Mouse (Mus musculus) neural tube, embryonic 13.5 days (tissue): ENCODE data around the gene Naa30. TPM values are rescaled to one million over a fixed set of nuclear protein-coding genes. Genes with fewer than 3 reads are reported as not detected.
"Not testable (repeated sequence)": the region's sequence is repeated elsewhere in the genome, so short reads cannot be mapped to it uniquely, and the experiment has no call there.

Experiments
- ATAC-seq: fragments of 200-750 bp; cut with Nextera tagmentation; 2 replicates; pipeline ENCODE4 v1.8.0; 2017; ENCODE audit warnings: low read depth, mild to moderate bottlenecking, moderate TSS enrichment, moderate library complexity
- H3K27ac ChIP-seq: fragments of 300-500 bp; sonication (generic); replicated peaks from 2 replicates; pipeline ENCODE4 v1.5.1; 2015; ENCODE audit warnings: moderate library complexity, mild to moderate bottlenecking, inconsistent platforms
- H3K27me3 ChIP-seq: fragments of 300-500 bp; sonication (generic); 2 replicates; pipeline ENCODE4 v1.6.1; 2015; ENCODE audit warnings: mild to moderate bottlenecking, inconsistent platforms
- H3K36me3 ChIP-seq: fragments of 300-500 bp; sonication (generic); 2 replicates; pipeline ENCODE4 v1.6.1; 2015; ENCODE audit warnings: mild to moderate bottlenecking, inconsistent platforms
- H3K4me1 ChIP-seq: fragments of 300-500 bp; sonication (generic); replicated peaks from 2 replicates; pipeline ENCODE4 v1.6.1; 2015; ENCODE audit warnings: inconsistent platforms
- H3K4me2 ChIP-seq: fragments of 300-500 bp; sonication (generic); 2 replicates; pipeline ENCODE4 v1.6.1; 2015; ENCODE audit warnings: inconsistent platforms, mild to moderate bottlenecking, moderate library complexity
- H3K4me3 ChIP-seq: fragments of 300-500 bp; sonication (generic); 2 replicates; pipeline ENCODE4 v1.5.1; 2015; ENCODE audit warnings: mild to moderate bottlenecking, inconsistent platforms
- H3K9ac ChIP-seq: fragments of 300-500 bp; sonication (generic); 2 replicates; pipeline ENCODE4 v1.6.1; 2015; ENCODE audit warnings: moderate library complexity, mild to moderate bottlenecking, inconsistent platforms
- H3K9me3 ChIP-seq: fragments of 300-500 bp; sonication (generic); 2 replicates; pipeline ENCODE4 v1.6.1; 2016; ENCODE audit warnings: inconsistent platforms
- WGBS: fragments of 180-500 bp; shearing (Covaris S2); methylation state at CpG from one replicate; pipeline ENCODE4 v1.1.7; 2015; 5-methylcytosine and 5-hydroxymethylcytosine counted together
- polyA plus RNA-seq: library from polyadenylated mRNA; unstranded; fragments of >200 nt; fragmentation: Nextera tagmentation; extraction: Ambion mirVana; gene quantifications from 2 replicates; pipeline ENCODE4 v1.2.1, GENCODE M21; 2015

Naa30 gene
- polyA plus RNA-seq, 1 experiment from 2014 or later = 13.5 TPM

DNA sequence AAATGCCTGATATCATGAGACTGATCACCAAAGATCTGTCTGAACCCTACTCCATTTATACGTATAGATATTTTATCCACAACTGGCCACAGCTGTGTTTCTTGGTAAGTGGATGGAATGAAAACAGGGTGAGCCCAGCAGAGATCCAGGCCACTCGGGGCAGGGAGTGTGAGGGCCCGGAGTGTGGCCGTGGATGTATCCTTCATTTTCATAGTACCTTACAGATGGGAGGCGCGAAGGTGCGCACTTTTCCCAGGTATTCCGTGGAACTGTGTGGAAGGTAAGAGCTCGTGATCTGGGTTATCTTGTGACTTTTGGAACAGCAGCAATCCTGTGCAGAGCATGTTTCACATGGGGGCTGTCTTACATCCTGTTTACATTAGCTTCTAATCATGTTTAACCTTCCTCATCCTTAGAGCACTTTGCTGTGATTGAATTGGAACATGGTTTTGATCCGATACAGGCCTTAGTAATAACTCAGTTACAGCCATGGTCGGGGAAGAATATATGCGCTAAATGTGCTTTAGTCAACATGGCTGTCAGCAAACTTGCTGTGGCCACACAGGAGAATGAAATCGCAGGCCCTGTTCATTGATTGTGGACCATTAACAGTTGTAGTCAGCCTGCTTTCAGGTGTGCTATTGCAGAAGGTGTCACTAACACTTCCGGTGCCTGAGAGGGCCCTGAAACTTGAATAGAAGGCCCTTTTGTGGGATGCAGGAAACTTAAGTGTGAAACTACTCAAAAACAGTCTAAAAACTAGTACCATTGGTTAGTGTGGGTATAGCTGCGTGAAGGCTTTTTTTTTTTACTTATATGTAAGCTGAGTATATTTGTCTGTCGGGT is 1.5 kb downstream of the Naa30 start:
- peak overlapping the region; percentile 82 for H3K4me2 ChIP-seq
- no peaks in the 10 kb centered on the region for H3K36me3 ChIP-seq
- peaks cover 34% of the 10 kb centered on the region for H3K4me1 ChIP-seq
- H3K4me3 ChIP-seq = peak overlapping the region; percentile 99
- H3K27ac ChIP-seq = no peak overlapping the region
- H3K9me3 ChIP-seq = no peaks in the 10 kb centered on the region
- WGBS = 53% methylated on average over 16 of the region's 16 CpGs
- ATAC-seq = no peak
- peak overlapping the region; percentile 95 for H3K9ac ChIP-seq
- no peaks in the 10 kb centered on the region for H3K27me3 ChIP-seq

DNA sequence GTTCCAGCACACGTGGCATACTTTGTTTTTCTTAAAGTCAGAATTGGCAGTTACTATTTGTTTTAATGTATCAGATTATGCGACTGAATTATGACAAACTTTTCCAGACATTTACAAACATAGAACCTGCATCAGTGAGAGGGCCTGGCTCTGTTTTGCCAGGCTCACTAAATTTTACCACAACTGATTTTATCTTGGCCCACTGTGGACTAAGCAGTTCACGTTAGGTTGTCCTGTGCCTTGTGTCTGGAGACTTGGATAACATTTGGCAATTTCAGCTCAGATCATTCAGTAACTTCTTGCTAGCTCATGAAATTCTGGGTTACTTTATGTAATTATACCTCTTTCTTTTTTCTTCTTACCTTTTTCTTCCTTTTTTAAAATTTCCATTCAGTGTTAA is 7.7 kb downstream of the Naa30 start:
- peaks cover 29% of the 10 kb centered on the region for H3K36me3 ChIP-seq
- H3K27ac ChIP-seq = no peak overlapping the region
- H3K9ac ChIP-seq = no peak overlapping the region
- H3K4me3 ChIP-seq = no peak overlapping the region
- H3K4me1 ChIP-seq = peaks cover 14% of the 10 kb centered on the region
- H3K27me3 ChIP-seq = no peaks in the 10 kb centered on the region
- ATAC-seq = no peak
- H3K9me3 ChIP-seq = no peaks in the 10 kb centered on the region
- 90% methylated on average over 3 of the region's 3 CpGs for WGBS
- H3K4me2 ChIP-seq = no peak overlapping the region

DNA sequence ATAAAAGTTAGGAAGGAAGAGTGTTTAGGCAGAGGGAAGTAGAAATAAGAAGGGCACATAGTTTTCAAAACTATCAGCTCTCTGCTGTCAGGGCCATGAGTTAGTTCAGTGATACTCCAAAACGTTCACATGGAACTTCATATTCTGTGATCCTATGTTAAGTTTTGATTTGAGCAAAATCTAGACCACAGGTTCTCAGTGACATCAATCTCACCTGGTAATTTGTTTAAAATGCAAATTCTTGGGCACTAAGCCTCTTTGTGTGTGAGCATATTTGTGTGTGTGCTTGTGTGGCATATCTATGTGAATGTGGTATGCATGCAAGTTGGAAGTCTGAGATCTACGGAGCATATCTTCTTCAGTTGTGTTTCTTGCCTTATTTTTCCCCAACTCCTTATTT is 14.2 kb downstream of the Naa30 start:
- ATAC-seq = no peak
- Histone ChIP-seq H3K9me3 (no peaks in the 10 kb centered on the region), H3K9ac (no peak overlapping the region), H3K27me3 (no peaks in the 10 kb centered on the region), H3K4me2 (no peak overlapping the region), H3K4me3 (no peak overlapping the region), H3K36me3 (peaks cover 50% of the 10 kb centered on the region), H3K4me1 (no peaks in the 10 kb centered on the region), H3K27ac (no peak overlapping the region)
- 93% methylated on average over 2 of the region's 2 CpGs for WGBS

DNA sequence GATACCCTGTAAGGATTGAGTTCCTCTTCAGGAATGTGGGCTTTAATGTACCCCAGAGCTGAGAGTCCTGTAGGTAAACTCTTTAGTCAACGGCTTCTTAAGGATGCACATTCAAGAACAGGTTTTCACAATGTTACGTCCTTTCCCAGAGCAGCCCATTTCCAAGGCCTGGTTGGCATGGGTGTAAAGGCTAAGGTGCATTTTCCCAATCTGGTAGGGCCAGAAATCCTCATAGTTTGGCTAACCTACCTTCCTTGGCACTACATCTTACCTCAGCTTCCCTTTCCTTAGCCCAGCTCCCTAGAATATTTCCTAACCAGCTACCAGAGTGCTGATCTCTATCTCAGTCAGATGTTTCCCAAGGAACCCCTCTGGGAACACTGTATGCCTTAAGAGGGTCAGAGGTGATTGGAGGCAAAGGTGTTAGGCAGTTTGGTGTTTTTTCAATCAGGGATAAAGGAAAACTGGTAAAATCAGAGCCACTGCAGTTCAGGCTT is 25.1 kb downstream of the Naa30 start:
- Histone ChIP-seq H3K27ac (no peak overlapping the region), H3K9me3 (no peaks in the 10 kb centered on the region), H3K4me2 (no peak overlapping the region), H3K9ac (no peak overlapping the region), H3K27me3 (no peaks in the 10 kb centered on the region), H3K4me1 (no peaks in the 10 kb centered on the region), H3K36me3 (0 out of 2 replicates have a peak, but pooled peaks cover 2% of the 10 kb centered on the region), H3K4me3 (no peak overlapping the region)
- ATAC-seq = no peak
- 93% methylated on average over 2 of the region's 2 CpGs for whole genome bisulfite sequencing

DNA sequence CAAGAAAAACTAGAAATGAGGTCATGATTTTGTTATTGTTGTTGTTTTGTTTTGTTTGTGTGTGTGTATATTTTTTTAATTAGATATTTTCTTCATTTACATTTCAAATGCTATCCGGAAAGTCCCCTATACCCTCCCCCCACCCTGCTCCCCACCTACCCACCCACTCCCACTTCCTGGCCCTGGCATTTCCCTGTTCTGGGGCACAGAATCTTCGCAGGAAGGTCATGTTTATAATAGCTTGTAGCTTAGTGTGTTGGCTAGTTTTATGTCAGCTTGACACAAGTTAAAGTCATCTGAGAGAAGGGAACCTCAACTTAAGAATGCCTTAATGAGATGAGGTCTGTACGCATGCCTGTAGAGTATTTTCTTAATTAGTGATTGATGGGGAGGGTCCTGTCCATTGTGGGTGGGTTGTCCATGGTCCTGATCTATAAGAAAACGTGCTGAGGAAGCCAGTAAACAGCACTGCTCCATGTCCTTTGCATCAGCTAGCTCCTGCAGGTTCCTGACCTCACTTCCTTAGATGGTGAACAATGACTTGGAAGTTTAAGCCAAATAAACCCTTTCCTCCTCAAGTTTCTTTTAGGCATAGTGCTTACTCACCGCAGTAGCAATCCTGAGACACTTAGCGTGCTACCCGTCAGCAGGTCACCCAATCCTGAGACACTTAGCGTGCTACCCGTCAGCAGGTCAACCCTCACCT is 29.2 kb downstream of the Naa30 start:
- 79% methylated on average over 9 of the region's 9 CpGs for WGBS
- no peak for ATAC-seq

DNA sequence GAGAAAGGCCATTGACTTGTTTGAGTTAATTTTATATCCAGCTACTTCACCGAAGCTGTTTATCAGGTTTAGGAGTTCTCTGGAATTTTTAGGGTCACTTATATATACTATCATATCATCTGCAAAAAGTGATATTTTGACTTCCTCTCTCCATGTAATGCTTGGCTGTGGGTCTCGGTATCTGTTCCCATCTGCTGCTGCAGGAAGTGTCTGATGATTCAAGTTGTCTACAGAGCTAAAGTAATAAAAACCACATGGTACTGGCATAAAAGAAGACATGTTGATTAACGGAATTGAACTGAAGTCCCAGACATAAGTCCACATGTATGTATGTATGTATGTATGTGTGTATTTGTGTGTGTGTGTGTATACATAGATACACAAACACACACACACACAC is 38.2 kb downstream of the Naa30 start:
- 86% methylated on average over 3 of the region's 3 CpGs for WGBS
- not testable (repeated sequence) for H3K4me2 ChIP-seq, ATAC-seq, H3K4me1 ChIP-seq, H3K36me3 ChIP-seq, H3K9me3 ChIP-seq, H3K27me3 ChIP-seq, H3K27ac ChIP-seq, H3K9ac ChIP-seq, H3K4me3 ChIP-seq

More for the DNA sequence above, 29.2 kb downstream of the Naa30 start:
- H3K9me3 ChIP-seq = no peaks in the 10 kb centered on the region
- H3K4me3 ChIP-seq = no peak overlapping the region
- no peak overlapping the region for H3K9ac ChIP-seq
- H3K27ac ChIP-seq = no peak overlapping the region
- no peak overlapping the region for H3K4me2 ChIP-seq
- H3K4me1 ChIP-seq = no peaks in the 10 kb centered on the region
- no peaks in the 10 kb centered on the region for H3K27me3 ChIP-seq
- H3K36me3 ChIP-seq = no peaks in the 10 kb centered on the region

DNA sequence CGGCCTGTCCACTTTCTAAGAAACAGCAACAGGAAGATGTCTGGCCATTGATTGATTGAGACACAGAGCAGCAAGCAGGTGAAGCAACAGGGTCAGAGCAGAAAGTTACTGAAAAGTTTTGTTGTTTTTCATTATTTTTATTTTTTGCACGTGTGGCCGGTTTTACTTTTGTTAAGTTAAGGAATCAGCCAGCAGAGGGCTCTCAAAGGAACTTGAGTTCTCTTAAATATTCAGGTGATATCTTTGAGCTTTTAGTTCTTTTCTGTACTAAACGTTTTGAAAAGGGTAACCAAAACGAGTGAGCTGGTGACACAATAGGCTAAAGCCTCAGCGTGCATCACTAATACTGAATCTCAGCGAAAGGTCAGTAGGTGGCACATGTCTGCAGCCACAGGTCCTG is 46.7 kb downstream of the Naa30 start:
- Histone ChIP-seq H3K4me3 (no peak overlapping the region), H3K9me3 (no peaks in the 10 kb centered on the region), H3K9ac (no peak overlapping the region), H3K4me1 (no peaks in the 10 kb centered on the region), H3K36me3 (no peaks in the 10 kb centered on the region), H3K27me3 (no peaks in the 10 kb centered on the region), H3K27ac (no peak overlapping the region), H3K4me2 (no peak overlapping the region)
- no peak for ATAC-seq
- 77% methylated on average over 7 of the region's 7 CpGs for WGBS

DNA sequence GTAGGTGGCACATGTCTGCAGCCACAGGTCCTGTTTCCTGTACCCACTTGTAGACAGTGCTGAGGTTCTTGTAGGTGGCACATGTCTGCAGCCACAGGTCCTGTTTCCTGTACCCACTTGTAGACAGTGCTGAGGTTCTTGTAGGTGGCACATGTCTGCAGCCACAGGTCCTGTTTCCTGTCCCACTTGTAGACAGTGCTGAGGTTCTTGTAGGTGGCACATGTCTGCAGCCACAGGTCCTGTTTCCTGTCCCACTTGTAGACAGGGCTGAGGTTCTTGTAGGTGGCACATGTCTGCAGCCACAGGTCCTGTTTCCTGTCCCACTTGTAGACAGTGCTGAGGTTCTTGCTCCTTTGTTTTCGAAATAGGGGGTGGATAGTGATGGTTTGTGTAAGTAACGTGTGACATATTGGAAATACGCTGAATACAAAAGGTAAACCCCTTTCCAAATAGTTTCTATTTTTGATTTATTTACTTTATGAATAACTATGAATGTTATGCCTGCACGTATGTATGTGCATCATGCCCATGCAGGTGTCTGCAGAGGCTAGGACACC is 47.5 kb downstream of the Naa30 start:
- not testable (repeated sequence) for H3K9ac ChIP-seq, H3K27me3 ChIP-seq, H3K9me3 ChIP-seq, H3K4me3 ChIP-seq, ATAC-seq, H3K4me2 ChIP-seq, H3K36me3 ChIP-seq, H3K27ac ChIP-seq, H3K4me1 ChIP-seq
- WGBS = 95% methylated on average over 4 of the region's 4 CpGs

DNA sequence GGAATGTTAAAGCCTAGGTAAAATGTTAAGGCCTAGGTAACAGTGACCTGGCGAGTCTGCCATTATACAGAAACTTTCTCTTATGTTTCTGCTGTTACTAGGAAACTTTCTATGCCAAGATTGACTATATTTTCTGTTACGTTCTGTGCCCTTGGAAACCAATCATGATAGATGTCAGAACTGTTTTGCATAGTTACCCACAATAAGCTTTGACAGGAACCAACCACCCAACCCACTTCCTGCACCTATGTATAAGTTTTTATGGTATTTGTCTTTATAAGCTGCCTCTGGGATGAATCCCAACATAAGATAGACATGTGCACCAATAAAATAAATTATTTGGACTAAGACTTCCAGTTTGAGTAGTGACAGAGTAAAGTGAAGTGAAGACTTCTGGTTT is 49.7 kb downstream of the Naa30 start:
- H3K36me3 ChIP-seq = no peaks in the 10 kb centered on the region
- no peaks in the 10 kb centered on the region for H3K9me3 ChIP-seq
- no peak for ATAC-seq
- H3K4me3 ChIP-seq = no peak overlapping the region
- 0 out of 2 replicates have a peak, but pooled peaks cover 4% of the 10 kb centered on the region for H3K4me1 ChIP-seq
- H3K27me3 ChIP-seq = no peaks in the 10 kb centered on the region
- H3K9ac ChIP-seq = no peak overlapping the region
- WGBS = 88% methylated on average over 2 of the region's 2 CpGs
- no peak overlapping the region for H3K27ac ChIP-seq
- H3K4me2 ChIP-seq = no peak overlapping the region

DNA sequence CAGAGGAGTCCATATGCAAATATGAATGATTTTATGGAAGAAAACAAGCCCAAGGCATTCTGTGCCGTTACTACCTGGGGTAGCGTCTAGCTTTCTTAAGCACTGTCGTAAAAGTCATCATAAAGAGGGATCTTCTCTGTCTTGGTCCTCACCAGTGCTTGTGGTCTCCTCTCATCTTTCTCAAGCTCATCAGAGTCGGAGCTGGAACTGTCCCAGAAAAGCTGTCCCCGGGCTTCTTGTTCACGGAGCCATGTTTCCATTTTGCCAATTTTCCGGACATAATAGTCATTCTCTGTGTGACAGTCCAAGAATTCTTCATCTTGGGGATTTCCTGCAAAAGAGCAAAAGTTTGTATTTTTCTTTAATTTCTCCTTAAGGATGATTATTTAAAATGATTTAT is 54.4 kb downstream of the Naa30 start:
- peaks cover 4% of the 10 kb centered on the region; the same call in 1 of the 2 replicates for H3K4me1 ChIP-seq
- WGBS = 76% methylated on average over 7 of the region's 7 CpGs
- H3K9me3 ChIP-seq = no peaks in the 10 kb centered on the region
- no peaks in the 10 kb centered on the region for H3K36me3 ChIP-seq
- no peak overlapping the region for H3K27ac ChIP-seq
- H3K4me2 ChIP-seq = no peak overlapping the region
- no peak overlapping the region for H3K4me3 ChIP-seq
- no peak for ATAC-seq
- H3K9ac ChIP-seq = no peak overlapping the region
- H3K27me3 ChIP-seq = no peaks in the 10 kb centered on the region

DNA sequence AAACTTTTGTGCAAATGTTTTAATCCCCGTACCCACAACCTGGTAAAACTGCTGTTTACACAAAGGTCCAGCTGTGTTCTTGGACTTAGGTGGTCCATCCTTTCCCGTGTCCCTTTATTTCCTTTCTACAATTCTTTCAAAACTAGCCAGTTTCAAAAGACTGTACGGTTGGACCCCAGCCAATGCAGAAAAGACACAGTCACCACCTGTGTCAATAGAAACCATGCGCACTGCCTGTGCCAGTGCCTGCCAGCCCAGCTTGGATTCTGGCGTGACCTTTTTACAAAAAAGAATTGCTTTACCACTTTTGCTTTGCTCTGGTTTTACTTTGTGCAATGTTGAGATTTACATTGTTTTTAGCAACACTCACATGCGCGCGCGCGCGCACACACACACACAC is 55.0 kb downstream of the Naa30 start:
- Histone ChIP-seq H3K9ac (no peak overlapping the region), H3K4me3 (no peak overlapping the region), H3K27ac (no peak overlapping the region), H3K36me3 (no peaks in the 10 kb centered on the region), H3K4me2 (no peak overlapping the region), H3K27me3 (no peaks in the 10 kb centered on the region), H3K4me1 (peaks cover 4% of the 10 kb centered on the region; the same call in 1 of the 2 replicates), H3K9me3 (no peaks in the 10 kb centered on the region)
- WGBS = 79% methylated on average over 11 of the region's 11 CpGs
- no peak for ATAC-seq

DNA sequence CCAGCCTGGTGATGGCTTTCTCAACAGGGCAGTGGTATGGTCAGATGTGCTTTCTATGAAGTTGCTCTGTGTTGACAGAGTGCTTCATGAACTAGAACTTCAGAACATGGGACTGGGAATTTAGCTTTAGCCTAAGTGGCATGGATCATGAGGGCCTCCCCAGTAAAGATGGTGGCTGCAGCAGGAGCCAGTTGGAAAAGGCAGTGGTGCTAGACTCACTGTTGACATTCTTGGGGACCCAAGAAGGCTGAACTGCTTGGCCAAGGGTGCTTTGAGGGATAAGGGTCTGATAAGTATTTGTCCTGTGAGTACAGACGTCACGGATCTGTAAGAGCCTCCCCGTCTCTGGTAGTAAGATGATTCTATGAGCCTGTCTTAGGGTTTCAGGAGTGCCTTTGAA is 59.8 kb downstream of the Naa30 start:
- Histone ChIP-seq H3K9me3 (no peaks in the 10 kb centered on the region), H3K4me3 (no peak overlapping the region), H3K9ac (no peak overlapping the region), H3K36me3 (no peaks in the 10 kb centered on the region), H3K27me3 (no peaks in the 10 kb centered on the region), H3K4me1 (no peaks in the 10 kb centered on the region; the same call in 1 of the 2 replicates), H3K4me2 (no peak overlapping the region), H3K27ac (no peak overlapping the region)
- ATAC-seq = no peak
- WGBS = 90% methylated on average over 3 of the region's 3 CpGs
